Mouse (Mus musculus) G1E (cell line): ENCODE measurements around the gene Ranbp10.

Experiments
- CTCF ChIP-seq: IDR thresholded peaks from 2 replicates; pipeline ENCODE4 v1.5.1; 2012; ENCODE audit warnings: low read depth, low read length, inconsistent platforms, mixed read lengths
- GATA1 ChIP-seq: IDR thresholded peaks from 2 replicates; pipeline ENCODE4 v1.6.1; 2012; ENCODE audit warnings: borderline replicate concordance, low read length, inconsistent platforms, mixed read lengths
- GATA2 ChIP-seq: IDR thresholded peaks from 2 replicates; pipeline ENCODE4 v1.6.1; 2012; ENCODE audit warnings: low read depth, low read length, inconsistent platforms, borderline replicate concordance
- TAL1 ChIP-seq: conservative IDR thresholded peaks from 2 replicates; pipeline ENCODE4 v1.6.1; 2012; ENCODE audit warnings: low read depth, low read length, inconsistent platforms, mixed read lengths

GRCm38 (mm10) chr8:105719637-105720036, 107.5 kb downstream of the Ranbp10 start:
- no peak for TF ChIP-seq CTCF
- no peak for TF ChIP-seq GATA1
- no peak for TF ChIP-seq TAL1
- TF ChIP-seq GATA2, result no peak
